16 mouse cellular contexts compared by ENCODE assay signal in the genomic region with DNA sequence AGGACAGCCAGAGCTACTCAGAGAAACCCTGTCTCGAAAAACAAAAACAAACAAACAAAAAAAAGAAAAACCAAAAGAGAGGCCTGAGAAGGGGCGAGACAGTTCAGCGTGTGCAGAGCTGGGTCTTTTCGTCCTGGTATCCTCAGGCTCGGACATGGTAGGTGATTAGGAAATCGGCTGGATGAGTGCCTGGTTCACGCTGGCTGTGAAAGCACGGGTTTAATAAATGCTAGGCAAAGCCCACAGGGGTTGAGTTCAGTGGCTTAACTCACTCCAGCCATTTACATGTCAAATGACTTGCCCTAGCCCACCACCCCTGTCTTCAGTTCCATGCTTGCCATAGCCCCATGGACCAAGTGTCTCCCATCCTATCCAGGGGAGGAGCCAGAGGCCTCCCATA. TPM values are rescaled to one million over a fixed set of nuclear protein-coding genes. Genes with fewer than 3 reads are reported as not detected.
A peak's percentile ranks its signal among the peaks of the same experiment; 100 is the strongest.
DNase-seq lines count a peak whose midpoint lies in the region; ATAC-seq lines count a peak whose summit lies in the region.
"Had no signal": no experiment of that assay in that cellular context is flagged by ENCODE, and none has a peak within 500 bp of the region (broad histone marks: within the 10 kb centered on the region; RNA-seq: fewer than 3 reads in every experiment).

No protein-coding gene starts in this region.

- H3K4me2 ChIP-seq in heart, embryonic 16.5 days (ENCODE audit: low read depth, low read length): peak overlapping the region; percentile 70; the same call in 1 of the 2 replicates
- H3K4me2 ChIP-seq: hindbrain, embryonic 12.5 days; intestine, embryonic 15.5 days; liver, embryonic 13.5 days; midbrain, embryonic 13.5 days had no signal

- H3K27ac ChIP-seq in heart, embryonic 16.5 days (ENCODE audit: low read length): peak overlapping the region; percentile 93
- H3K27ac ChIP-seq in macrophage: peak overlapping the region; percentile 19; the same call in 1 of the 2 replicates
- H3K27ac ChIP-seq: hindbrain, embryonic 12.5 days; intestine, embryonic 15.5 days; liver, embryonic 13.5 days; midbrain, embryonic 13.5 days had no signal

- H3K9me3 ChIP-seq in heart, embryonic 16.5 days (replicated peaks; ENCODE audit: control insufficient read depth, low read length): no peaks in the 10 kb centered on the region
- H3K9me3 ChIP-seq: hindbrain, embryonic 12.5 days; intestine, embryonic 15.5 days; liver, embryonic 13.5 days; midbrain, embryonic 13.5 days had no signal

- intact Hi-C loops in heart, postnatal 10 days (cut with DNase I): no loop called here

- no peak overlapping the region for H3K4me3 ChIP-seq in heart, embryonic 16.5 days (ENCODE audit: low read length)
- no peak overlapping the region for H3K4me3 ChIP-seq in macrophage (ENCODE audit: inconsistent target)
- H3K4me3 ChIP-seq: hindbrain, embryonic 12.5 days; intestine, embryonic 15.5 days; liver, embryonic 13.5 days; midbrain, embryonic 13.5 days; myocyte had no signal

- peaks cover 4% of the 10 kb centered on the region; the same call in 1 of the 2 replicates for H3K27me3 ChIP-seq in heart, embryonic 16.5 days (ENCODE audit: control insufficient read depth, insufficient read depth, low read length)

- 72% methylated on average over 8 of the region's 8 CpGs for WGBS in heart, embryonic 16.5 days
- 82% methylated on average over 7 of the region's 8 CpGs for WGBS in macrophage (ENCODE audit: missing documents)

- no peaks in the 10 kb centered on the region for H3K36me3 ChIP-seq in heart, embryonic 16.5 days (ENCODE audit: control insufficient read depth, insufficient read depth)
- no peaks in the 10 kb centered on the region for H3K36me3 ChIP-seq in macrophage (ENCODE audit: inconsistent target)
- H3K36me3 ChIP-seq: hindbrain, embryonic 12.5 days; intestine, embryonic 15.5 days; liver, embryonic 13.5 days; midbrain, embryonic 13.5 days had no signal

- peak; percentile 52 for DNase-seq in gastrocnemius, adult 18-20 months (ENCODE audit: low spot score)
- no peak for DNase-seq in gastrocnemius, postnatal 25 days
- no peak for DNase-seq in heart, postnatal 10 days
- DNase-seq in lung, postnatal 36 days: peak; percentile 39
- DNase-seq in lung, adult 18-20 months: no peak
- DNase-seq in layer of hippocampus, postnatal 25 days (ENCODE audit: extremely low spot score in 1 of 2, low spot score in 1 of 2): no peak
- DNase-seq: B cell, adult 2 months; liver, embryonic 13.5 days; thymus, postnatal 14 days had no signal

- no peak for ATAC-seq in heart, embryonic 16.5 days (replicated peaks; ENCODE audit: extremely low read depth, insufficient read depth, low FRiP score)
- ATAC-seq: forebrain, embryonic 16.5 days; intestine, embryonic 15.5 days; midbrain, embryonic 13.5 days had no signal

- peaks cover 75% of the 10 kb centered on the region for H3K79me2 ChIP-seq in macrophage (ENCODE audit: inconsistent target)

- peaks cover 67% of the 10 kb centered on the region for H3K4me1 ChIP-seq in heart, embryonic 16.5 days (ENCODE audit: control insufficient read depth, insufficient read depth, low read length)

- H3K9ac ChIP-seq in heart, embryonic 16.5 days (ENCODE audit: low read length): peak overlapping the region; percentile 82; the same call in 1 of the 2 replicates
- H3K9ac ChIP-seq: hindbrain, embryonic 12.5 days; intestine, embryonic 15.5 days; liver, embryonic 13.5 days; midbrain, embryonic 13.5 days had no signal

RNA-seq across cellular contexts. Expression of gene Nfatc2, which starts 14.3 kb away (rescaled TPM):
- 10 to 100 TPM; 10.1 to 12.8 TPM for total RNA-seq in gastrocnemius, adult 18-20 months (2021)
- total RNA-seq in gastrocnemius, postnatal 25 days (2021): 1 to 10 TPM; 6.4 to 7.7 TPM
- polyA plus RNA-seq in heart, embryonic 16.5 days (2015; fragmentation: Nextera tagmentation; extraction: Ambion mirVana): 10.0 and 10.9 TPM in 2 replicates
- total RNA-seq in heart, postnatal 10 days (2021): 10 to 100 TPM; 16.3 to 21.3 TPM
- 100 to 1,000 TPM in 12 of 26 experiments, 10 to 100 TPM in 12, 1 to 10 TPM in 2; 7.9 to 169 (median 92.6) TPM for total RNA-seq in macrophage (2018; cell fraction: chromatin; rRNA removed)
- 10 to 100 TPM; 17.9 to 68.6 (median 45.6) TPM for total RNA-seq in macrophage (2018; cell fraction: cytosol; rRNA removed)
- total RNA-seq in macrophage (2018; cell fraction: nucleus; rRNA removed): 100 to 1,000 TPM in 4 of 26 experiments, 10 to 100 TPM in 22; 16.9 to 130 (median 59.6) TPM
- polyA plus RNA-seq in macrophage (2018): 26.6 to 37.0 TPM (median 27.3 TPM) in 3 replicates
- total RNA-seq in layer of hippocampus, postnatal 25 days (2021): 10 to 100 TPM; 16.1 to 21.6 TPM

Comparison
In these comparisons a context has a peak if more than half of its experiments do, and no peak if none do; other contexts are left out.
1. DNase-seq: peak in gastrocnemius, adult 18-20 months (single experiment) and lung, postnatal 36 days (single experiment); none in gastrocnemius, postnatal 25 days (single experiment), heart, postnatal 10 days (0 of 2), lung, adult 18-20 months (0 of 2) and layer of hippocampus, postnatal 25 days (0 of 2).